Mouse (Mus musculus): ENCODE data around the gene Hmgn2. TPM values are rescaled to one million over a fixed set of nuclear protein-coding genes. Genes with fewer than 3 reads are reported as not detected.

Hmgn2 gene
- total RNA-seq, 1 experiment: 205 TPM

- in situ Hi-C loops (cut with MboI; ENCODE audit: low sequenced_read_pairs in 2 of 2, unreplicated experiment in 2 of 2): no loop called here
- no peak for TF ChIP-seq MAFK (IDR thresholded peaks at IDR 0.05; ENCODE audit: insufficient read depth, low read depth, low read length)
- TF ChIP-seq ZNF384 (IDR thresholded peaks at IDR 0.05; ENCODE audit: low read depth, low read length): peak; percentile 99
- DNase-seq (ENCODE audit: low read depth, low spot score): no peak
- Histone ChIP-seq H3K4me1 (ENCODE audit: control insufficient read depth in 2 of 2, insufficient read depth in 2 of 2, low read length in 2 of 2, poor library complexity in 1 of 2) (0 out of 4 replicates have a peak, but pooled peaks cover 0 to 2% of the 10 kb centered on the region in 2 experiments), H3K27ac (ENCODE audit: insufficient read depth, low read depth, low read length, poor library complexity, severe bottlenecking) (no peak overlapping the region), H3K4me3 (ENCODE audit: insufficient read depth in 1 of 2, low read depth in 1 of 2, low read length in 2 of 2, poor library complexity in 1 of 2, severe bottlenecking in 1 of 2) (no peak overlapping the region), H3K36me3 (ENCODE audit: control insufficient read depth, insufficient read depth, low read length, poor library complexity, severe bottlenecking) (no peaks in the 10 kb centered on the region), H3K9ac (ENCODE audit: insufficient read depth, low read depth, low read length, poor library complexity, severe bottlenecking) (no peak overlapping the region), H3K9me3 (ENCODE audit: control insufficient read depth, insufficient read depth, low read depth, low read length) (no peaks in the 10 kb centered on the region)
These were observed 37.1 kb downstream of the Hmgn2 start for GRCm38 (mm10) chr4:133931349-133931748.

GRCm38 (mm10) chr4:133929278-133929670 lies 39.2 kb downstream of the Hmgn2 start:
- H3K9me3 ChIP-seq (ENCODE audit: control insufficient read depth, insufficient read depth, low read depth, low read length): no peaks in the 10 kb centered on the region
- in situ Hi-C loops (cut with MboI; ENCODE audit: low sequenced_read_pairs in 2 of 2, unreplicated experiment in 2 of 2): no loop called here
- no peak overlapping the region for H3K9ac ChIP-seq (ENCODE audit: insufficient read depth, low read depth, low read length, poor library complexity, severe bottlenecking)
- no peak overlapping the region for H3K27ac ChIP-seq (ENCODE audit: insufficient read depth, low read depth, low read length, poor library complexity, severe bottlenecking)
- H3K4me3 ChIP-seq (ENCODE audit: insufficient read depth in 1 of 2, low read depth in 1 of 2, low read length in 2 of 2, poor library complexity in 1 of 2, severe bottlenecking in 1 of 2): peak overlapping the region; percentile 7 to 23; a peak in 3 of 4 replicates
- H3K4me1 ChIP-seq (ENCODE audit: control insufficient read depth in 2 of 2, insufficient read depth in 2 of 2, low read length in 2 of 2, poor library complexity in 1 of 2): 0 out of 4 replicates have a peak, but pooled peaks cover 0 to 2% of the 10 kb centered on the region in 2 experiments
- H3K36me3 ChIP-seq (ENCODE audit: control insufficient read depth, insufficient read depth, low read length, poor library complexity, severe bottlenecking): no peaks in the 10 kb centered on the region
- DNase-seq (ENCODE audit: low read depth, low spot score): no peak
- TF ChIP-seq HCFC1 (IDR thresholded peaks at IDR 0.05; ENCODE audit: borderline replicate concordance, insufficient read depth, low read length) (no peak), ZC3H11A (IDR thresholded peaks at IDR 0.05; ENCODE audit: borderline replicate concordance, low read depth, low read length) (no peak), ZNF384 (IDR thresholded peaks at IDR 0.05; ENCODE audit: low read depth, low read length) (no peak), MAFK (IDR thresholded peaks at IDR 0.05; ENCODE audit: insufficient read depth, low read depth, low read length) (no peak), CHD2 (IDR thresholded peaks at IDR 0.05; ENCODE audit: low read depth, low read length) (no peak)

DNA sequence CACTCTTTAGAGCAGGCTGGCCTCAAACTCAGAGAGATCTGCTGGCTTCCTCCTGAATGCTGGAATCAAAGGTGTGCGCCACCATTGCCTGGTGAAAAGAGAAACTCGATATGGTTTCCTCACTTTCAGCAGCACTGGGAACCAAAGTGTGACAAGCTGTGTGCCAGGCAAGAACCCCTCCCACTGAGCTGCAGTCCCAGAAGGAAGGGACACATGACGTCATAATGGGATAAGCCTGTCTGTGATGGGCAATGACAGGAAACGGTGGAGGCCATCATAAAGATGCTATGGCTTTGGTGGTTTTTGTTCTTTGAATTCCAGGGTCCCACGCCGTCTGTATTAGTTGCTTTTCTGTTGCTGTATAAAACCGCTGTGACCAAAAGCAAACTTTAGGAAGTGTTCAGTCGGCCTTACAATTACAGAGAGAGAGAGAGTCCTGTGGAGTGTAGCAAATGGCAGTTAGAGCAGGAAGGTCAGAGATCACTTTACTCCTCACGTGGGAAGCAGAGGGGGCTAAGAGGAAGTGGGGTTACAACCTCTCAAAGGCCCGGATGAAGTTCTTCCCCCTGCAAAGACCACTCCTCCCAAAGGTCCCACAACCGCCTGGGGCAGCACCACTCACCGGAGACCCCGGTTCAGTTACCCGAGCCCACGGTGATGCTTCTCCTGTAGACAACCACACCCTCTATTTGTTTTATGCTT lies 39.7 kb downstream of the Hmgn2 start:
- H3K9ac ChIP-seq (ENCODE audit: insufficient read depth, low read depth, low read length, poor library complexity, severe bottlenecking): peak overlapping the region; percentile 36; the same call in 1 of the 2 replicates
- no peaks in the 10 kb centered on the region for H3K9me3 ChIP-seq (ENCODE audit: control insufficient read depth, insufficient read depth, low read depth, low read length)
- peak overlapping the region; percentile 8; the same call in 1 of the 2 replicates for H3K27ac ChIP-seq (ENCODE audit: insufficient read depth, low read depth, low read length, poor library complexity, severe bottlenecking)
- H3K4me1 ChIP-seq (ENCODE audit: control insufficient read depth in 2 of 2, insufficient read depth in 2 of 2, low read length in 2 of 2, poor library complexity in 1 of 2): 0 out of 4 replicates have a peak, but pooled peaks cover 0 to 2% of the 10 kb centered on the region in 2 experiments
- H3K36me3 ChIP-seq (ENCODE audit: control insufficient read depth, insufficient read depth, low read length, poor library complexity, severe bottlenecking): no peaks in the 10 kb centered on the region
- no peak for DNase-seq (ENCODE audit: low read depth, low spot score)
- in situ Hi-C loops (cut with MboI; ENCODE audit: low sequenced_read_pairs in 2 of 2, unreplicated experiment in 2 of 2): no loop called here
- no peak for TF ChIP-seq ZC3H11A (IDR thresholded peaks at IDR 0.05; ENCODE audit: borderline replicate concordance, low read depth, low read length)
- TF ChIP-seq MAFK (IDR thresholded peaks at IDR 0.05; ENCODE audit: insufficient read depth, low read depth, low read length): no peak
- no peak for TF ChIP-seq HCFC1 (IDR thresholded peaks at IDR 0.05; ENCODE audit: borderline replicate concordance, insufficient read depth, low read length)
- TF ChIP-seq ZNF384 (IDR thresholded peaks at IDR 0.05; ENCODE audit: low read depth, low read length): no peak
- TF ChIP-seq CHD2 (IDR thresholded peaks at IDR 0.05; ENCODE audit: low read depth, low read length): no peak
- H3K4me3 ChIP-seq (ENCODE audit: insufficient read depth in 1 of 2, low read depth in 1 of 2, low read length in 2 of 2, poor library complexity in 1 of 2, severe bottlenecking in 1 of 2): peak overlapping the region; percentile 23 to 39

GRCm38 (mm10) chr4:133925204-133925603 lies 43.2 kb downstream of the Hmgn2 start:
- no peak for DNase-seq (ENCODE audit: low read depth, low spot score)
- Histone ChIP-seq H3K36me3 (ENCODE audit: control insufficient read depth, insufficient read depth, low read length, poor library complexity, severe bottlenecking) (no peaks in the 10 kb centered on the region), H3K4me1 (ENCODE audit: control insufficient read depth in 2 of 2, insufficient read depth in 2 of 2, low read length in 2 of 2, poor library complexity in 1 of 2) (peaks cover 0 to 5% of the 10 kb centered on the region in 2 experiments; a peak in 1 of 4 replicates), H3K4me3 (ENCODE audit: insufficient read depth in 1 of 2, low read depth in 1 of 2, low read length in 2 of 2, poor library complexity in 1 of 2, severe bottlenecking in 1 of 2) (no peak overlapping the region), H3K9ac (ENCODE audit: insufficient read depth, low read depth, low read length, poor library complexity, severe bottlenecking) (no peak overlapping the region), H3K27ac (ENCODE audit: insufficient read depth, low read depth, low read length, poor library complexity, severe bottlenecking) (no peak overlapping the region), H3K9me3 (ENCODE audit: control insufficient read depth, insufficient read depth, low read depth, low read length) (no peaks in the 10 kb centered on the region)
- TF ChIP-seq ZC3H11A (IDR thresholded peaks at IDR 0.05; ENCODE audit: borderline replicate concordance, low read depth, low read length): no peak
- TF ChIP-seq HCFC1 (IDR thresholded peaks at IDR 0.05; ENCODE audit: borderline replicate concordance, insufficient read depth, low read length): no peak
- TF ChIP-seq MAFK (IDR thresholded peaks at IDR 0.05; ENCODE audit: insufficient read depth, low read depth, low read length): no peak
- in situ Hi-C loops (cut with MboI; ENCODE audit: low sequenced_read_pairs in 2 of 2, unreplicated experiment in 2 of 2): no loop called here
